ENCODE assay signal across 12 mouse cellular contexts in the genomic region with DNA sequence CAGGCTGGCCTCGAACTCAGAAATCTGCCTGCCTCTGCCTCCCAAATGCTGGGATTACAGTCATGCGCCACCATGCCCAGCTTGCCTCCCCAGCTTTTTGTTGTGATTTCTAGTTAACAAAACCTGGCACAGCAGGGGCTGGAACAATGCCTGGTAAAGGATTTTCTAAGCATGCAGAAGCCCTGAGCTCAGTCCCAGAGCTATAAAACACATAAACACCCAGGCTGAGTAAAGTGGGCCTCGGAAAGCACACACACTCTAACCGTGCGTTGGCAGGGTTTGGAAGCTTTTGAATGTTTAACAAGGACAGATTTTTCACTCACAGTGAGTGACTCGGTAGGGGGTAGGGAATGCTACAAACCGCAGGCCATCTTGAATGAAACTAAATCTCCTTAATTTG. TPM values are rescaled to one million over a fixed set of nuclear protein-coding genes. Genes with fewer than 3 reads are reported as not detected.
DNase-seq lines count a peak whose midpoint lies in the region; TF ChIP-seq lines count a peak whose summit lies in the region.
"Had no signal": no experiment of that assay in that cellular context is flagged by ENCODE, and none has a peak within 500 bp of the region (broad histone marks: within the 10 kb centered on the region; RNA-seq: fewer than 3 reads in every experiment).

No protein-coding gene starts in this region.

- no peaks in the 10 kb centered on the region for H3K27me3 ChIP-seq in kidney, adult 2 months (replicated peaks; ENCODE audit: control insufficient read depth, insufficient read depth, low read length)

- H3K27ac ChIP-seq in kidney, adult 2 months (ENCODE audit: insufficient read depth, low read depth, low read length) = no peak overlapping the region
- H3K27ac ChIP-seq: heart, adult 2 months; liver, embryonic 14.5 days had no signal

- peaks cover 1% of the 10 kb centered on the region; the same call in 1 of the 2 replicates for H3K4me1 ChIP-seq in kidney, adult 2 months (ENCODE audit: control insufficient read depth, insufficient read depth, low read length)

- intact Hi-C loops in gastrocnemius, postnatal 14 days (cut with DNase I; ENCODE audit: low total_unique reads) = no loop called here

- no peak overlapping the region for H3K4me3 ChIP-seq in kidney, adult 2 months (ENCODE audit: insufficient read depth, low read depth, low read length)
- H3K4me3 ChIP-seq: heart, adult 2 months had no signal

- peak; percentile 19 to 34 for DNase-seq in cerebellum, adult 18-20 months
- no peak for DNase-seq in cerebellum, postnatal 4 days (ENCODE audit: low spot score in 2 of 2)
- peak; percentile 7 for DNase-seq in kidney, adult 2 months
- DNase-seq in kidney, postnatal 25 days = no peak
- peak; percentile 47 for DNase-seq in ES-CJ7 (ENCODE audit: low read depth, low spot score)
- DNase-seq in layer of hippocampus, adult 8-10 months (ENCODE audit: low spot score in 2 of 2) = peak; percentile 21 to 44
- DNase-seq in gastrocnemius, postnatal 14 days = no peak
- no peak for DNase-seq in thymus, postnatal 10 days (ENCODE audit: low spot score in 2 of 2)
- DNase-seq: heart, adult 2 months; kidney, postnatal 4 days; thymus, adult 2 months had no signal

- H3K36me3 ChIP-seq in kidney, adult 2 months (ENCODE audit: control insufficient read depth, insufficient read depth, low read length) = no peaks in the 10 kb centered on the region

- WGBS in kidney, adult 2 months = 61% methylated on average over 7 of the region's 7 CpGs

- TF ChIP-seq CTCF in kidney, adult 2 months (conservative IDR thresholded peaks at IDR 0.05; ENCODE audit: insufficient read depth, insufficient read length, low read depth, low read length) = no peak

- TF ChIP-seq POLR2A in kidney, adult 2 months (IDR thresholded peaks at IDR 0.05; ENCODE audit: low read depth, low read length) = no peak

RNA-seq across cellular contexts. Expression of gene Clcc1, which starts 7.7 kb away (rescaled TPM):
- polyA plus RNA-seq in kidney, adult 2 months (2012; rRNA removed) = 43.5 and 50.5 TPM in 2 replicates
- 10 to 100 TPM; 28.4 to 35.8 (median 34.4) TPM for total RNA-seq in layer of hippocampus, adult 8-10 months (2022)
- total RNA-seq in gastrocnemius, postnatal 14 days (2021) = 10 to 100 TPM; 30.6 to 32.1 TPM

RNA-seq across cellular contexts. Expression of gene Wdr47, which starts 55.0 kb away (rescaled TPM):
- 5.6 TPM in 2 replicates for polyA plus RNA-seq in kidney, adult 2 months (2012; rRNA removed)
- 100 to 1,000 TPM; 113 to 153 (median 135) TPM for total RNA-seq in layer of hippocampus, adult 8-10 months (2022)
- 1 to 10 TPM; 3.3 to 5.8 TPM for total RNA-seq in gastrocnemius, postnatal 14 days (2021)

Comparison
In these comparisons a context has a peak if more than half of its experiments do, and no peak if none do; other contexts are left out.
1. DNase-seq: peak in cerebellum, adult 18-20 months (2 of 2), kidney, adult 2 months (single experiment), ES-CJ7 (single experiment) and layer of hippocampus, adult 8-10 months (2 of 2); none in cerebellum, postnatal 4 days (0 of 2), kidney, postnatal 25 days (0 of 2), gastrocnemius, postnatal 14 days (single experiment) and thymus, postnatal 10 days (0 of 2).
2. RNA of gene Wdr47, which starts 55.0 kb away (total RNA-seq): 113 to 153 TPM in layer of hippocampus, adult 8-10 months; 3.3 to 5.8 TPM in gastrocnemius, postnatal 14 days; every median in the first group is over 10 times any median in the second.